Mouse (Mus musculus) brain, embryonic 18.5 days (tissue): ENCODE measurements around the gene Plekhh2.

Experiments used
- DNase-seq: peaks from one replicate; pipeline ENCODE4 v3.0.0-alpha.2; 2012; ENCODE audit warnings: low read depth, low spot score

The Plekhh2 gene

GRCm38 (mm10) chr17:84573305-84573704, 61.6 kb downstream of the Plekhh2 start:
- no peak for DNase-seq

- no peak for DNase-seq
Observed at GRCm38 (mm10) chr17:84573940-84574339, 62.2 kb downstream of the Plekhh2 start.

GRCm38 (mm10) chr17:84575108-84575507, 63.4 kb downstream of the Plekhh2 start:
- no peak for DNase-seq

- no peak for DNase-seq
Observed at GRCm38 (mm10) chr17:84576621-84577293, 65.1 kb downstream of the Plekhh2 start.

GRCm38 (mm10) chr17:84579249-84579648, 67.6 kb downstream of the Plekhh2 start:
- DNase-seq: no peak

GRCm38 (mm10) chr17:84579817-84580216, 68.1 kb downstream of the Plekhh2 start:
- DNase-seq: no peak

GRCm38 (mm10) chr17:84580821-84581220, 69.1 kb downstream of the Plekhh2 start:
- no peak for DNase-seq

GRCm38 (mm10) chr17:84581740-84582414, 70.2 kb downstream of the Plekhh2 start:
- no peak for DNase-seq

GRCm38 (mm10) chr17:84584107-84584506, 72.4 kb downstream of the Plekhh2 start:
- no peak for DNase-seq

GRCm38 (mm10) chr17:84585104-84585503, 73.4 kb downstream of the Plekhh2 start:
- DNase-seq: no peak

GRCm38 (mm10) chr17:84590065-84590464, 78.4 kb downstream of the Plekhh2 start:
- no peak for DNase-seq

GRCm38 (mm10) chr17:84591431-84592150, 79.9 kb downstream of the Plekhh2 start:
- DNase-seq: no peak

- no peak for DNase-seq
Observed at GRCm38 (mm10) chr17:84596015-84596441, 84.3 kb downstream of the Plekhh2 start.

- DNase-seq: no peak
Observed at GRCm38 (mm10) chr17:84596501-84596900, 84.8 kb downstream of the Plekhh2 start.

- no peak for DNase-seq
Observed at GRCm38 (mm10) chr17:84597859-84598258, 86.2 kb downstream of the Plekhh2 start.

GRCm38 (mm10) chr17:84598928-84599327, 87.2 kb downstream of the Plekhh2 start:
- no peak for DNase-seq

GRCm38 (mm10) chr17:84600051-84600983, 88.6 kb downstream of the Plekhh2 start:
- no peak for DNase-seq

GRCm38 (mm10) chr17:84601805-84602204, 90.1 kb downstream of the Plekhh2 start:
- no peak for DNase-seq

- no peak for DNase-seq
Observed at GRCm38 (mm10) chr17:84603202-84603627, 91.5 kb downstream of the Plekhh2 start.

- no peak for DNase-seq
Observed at GRCm38 (mm10) chr17:84603709-84604420, 92.2 kb downstream of the Plekhh2 start.

GRCm38 (mm10) chr17:84606976-84607375, 95.3 kb downstream of the Plekhh2 start:
- DNase-seq: no peak
